Mouse (Mus musculus): ENCODE measurements at regions not wholly inside any gene's neighbourhood (a gene's known extent, or its start where the extent isn't known, plus 50 kb on each side); places are given as distances from the start of the nearest gene placed in this dataset.

DNA sequence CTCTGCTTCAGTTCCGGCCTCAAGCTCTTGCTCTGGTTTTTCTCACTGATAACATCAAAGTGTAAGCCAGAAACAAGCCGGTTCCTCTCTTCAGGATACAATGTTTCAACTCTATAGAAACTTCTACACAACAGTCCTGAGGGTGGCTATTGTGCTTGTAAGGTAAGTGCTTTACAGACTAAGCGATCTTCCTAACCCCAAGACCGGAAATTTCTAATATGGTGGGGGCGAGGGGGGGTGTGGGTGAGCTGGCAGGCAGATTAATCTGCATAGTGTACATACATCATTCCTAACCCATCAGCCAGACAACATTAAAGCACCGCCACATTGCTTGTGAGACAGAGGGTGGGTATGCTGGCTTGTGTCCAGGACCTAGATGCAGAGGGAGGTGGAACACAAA, 200.8 kb downstream of the Uaca start:
- in situ Hi-C loops (cut with MboI, MseI) = loop anchor here (5.0 kb wide), 1 partner anchor 382 kb away; no protein-coding TSS in a partner anchor

DNA sequence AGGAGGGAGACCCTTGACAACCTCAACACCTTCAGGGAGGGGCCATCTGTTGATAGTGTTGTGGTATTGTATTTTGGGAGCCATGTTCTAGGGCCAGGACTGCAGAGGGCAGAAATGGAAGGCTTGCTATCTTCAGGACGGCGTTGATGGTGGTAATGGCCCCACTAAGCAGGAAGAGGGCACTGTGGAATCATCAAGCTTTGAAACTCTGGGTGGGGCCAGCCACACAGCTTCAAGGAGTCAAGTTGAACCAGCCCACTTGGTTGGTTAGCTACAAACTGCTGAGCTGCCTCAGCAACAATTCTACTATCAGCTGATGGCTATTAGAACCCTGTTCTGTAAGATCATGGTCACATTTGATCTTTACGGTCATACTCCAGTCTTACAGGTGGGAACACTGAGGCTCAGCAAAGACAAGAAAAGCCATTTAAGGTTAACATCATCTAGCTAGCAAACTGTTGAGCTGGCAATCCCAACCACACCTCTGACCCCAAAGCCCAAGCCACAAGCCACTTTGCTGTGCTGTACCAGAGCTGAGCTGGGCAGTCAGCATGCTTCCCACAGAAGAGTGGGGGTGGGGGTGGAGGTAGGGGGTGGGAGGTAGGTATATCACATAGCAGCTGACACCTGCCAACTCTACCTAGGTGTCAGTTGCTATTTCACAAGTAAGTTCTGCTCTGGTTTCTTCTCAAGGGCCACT, 203.9 kb downstream of the Uaca start:
- in situ Hi-C loops (cut with MboI, MseI) = loop anchor here (5.0 kb wide), 1 partner anchor 379 kb away; no protein-coding TSS in a partner anchor

- in situ Hi-C loops (cut with MboI, MseI) = loop anchor here (5.0 kb wide), 1 partner anchor 378 kb away; no protein-coding TSS in a partner anchor
These were observed 204.7 kb downstream of the Uaca start for GRCm38 (mm10) chr9:60999001-60999529.

DNA sequence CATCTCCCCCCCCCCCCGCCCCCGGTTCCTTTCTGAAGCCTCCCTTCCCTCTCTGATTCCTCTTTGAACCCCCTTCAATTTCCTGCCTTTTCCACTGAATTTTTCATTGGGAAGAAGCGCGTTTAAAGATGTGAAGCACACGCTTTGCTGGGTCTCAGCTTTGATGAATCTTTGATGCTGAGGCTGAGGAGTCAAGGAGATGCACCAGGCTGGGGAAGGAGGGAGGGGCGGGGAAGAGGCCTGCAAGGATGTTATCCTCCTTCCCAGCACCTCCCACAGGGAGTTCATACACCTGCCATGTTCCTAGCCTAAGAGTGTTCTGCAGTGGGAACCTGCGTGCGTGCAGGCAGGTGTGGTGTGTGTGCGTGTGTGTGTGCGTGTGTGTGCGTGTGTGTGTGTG, 205.9 kb downstream of the Uaca start:
- in situ Hi-C loops (cut with MboI, MseI) = no loop called here

GRCm38 (mm10) chr9:61002572-61002971, 208.2 kb downstream of the Uaca start:
- in situ Hi-C loops (cut with MboI, MseI) = no loop called here

GRCm38 (mm10) chr9:61008446-61008845, 214.1 kb downstream of the Uaca start:
- in situ Hi-C loops (cut with MboI, MseI) = no loop called here

- in situ Hi-C loops (cut with MboI, MseI) = loop anchor here (10.0 kb wide), 2 partner anchors 664 to 814 kb away; no protein-coding TSS in a partner anchor
These were observed 216.7 kb downstream of the Uaca start for GRCm38 (mm10) chr9:61011066-61011465.

GRCm38 (mm10) chr9:61012771-61013540, 218.6 kb downstream of the Uaca start:
- in situ Hi-C loops (cut with MboI, MseI) = loop anchor here (10.0 kb wide), 2 partner anchors 662 to 812 kb away; no protein-coding TSS in a partner anchor

- in situ Hi-C loops (cut with MboI, MseI) = loop anchor here (10.0 kb wide), 2 partner anchors 661 to 811 kb away; no protein-coding TSS in a partner anchor
These were observed 219.8 kb downstream of the Uaca start for GRCm38 (mm10) chr9:61014151-61014550.

DNA sequence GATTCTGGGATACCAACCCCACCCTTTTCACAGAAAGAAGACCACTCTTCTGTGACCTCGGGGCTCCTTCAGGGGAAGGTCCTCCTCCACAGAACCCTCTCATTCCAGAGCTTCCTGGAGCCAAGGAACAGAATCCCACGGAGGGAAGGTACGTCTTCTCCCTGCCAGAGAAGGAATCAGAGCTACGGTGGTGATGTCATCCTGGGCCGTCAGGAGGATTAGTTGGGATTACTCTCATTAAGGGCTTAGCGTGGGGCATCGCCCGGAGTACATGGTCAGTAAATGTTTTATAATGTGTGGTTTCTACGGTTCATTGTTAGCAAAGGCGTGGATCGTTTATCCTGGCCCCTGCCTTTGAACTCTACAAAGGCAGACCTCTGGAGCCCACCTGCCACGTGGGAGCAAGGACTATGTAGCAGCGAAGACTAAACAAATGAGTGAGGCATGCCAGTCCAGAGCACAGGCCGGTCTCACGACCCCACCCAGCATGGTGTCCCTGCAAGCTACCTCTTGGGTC, 221.1 kb downstream of the Uaca start:
- in situ Hi-C loops (cut with MboI, MseI) = loop anchor here (10.0 kb wide), 2 partner anchors 659 to 809 kb away; no protein-coding TSS in a partner anchor

- in situ Hi-C loops (cut with MboI, MseI) = loop anchor here (10.0 kb wide), 2 partner anchors 658 to 808 kb away; no protein-coding TSS in a partner anchor
These were observed 222.3 kb downstream of the Uaca start for GRCm38 (mm10) chr9:61016673-61017072.

GRCm38 (mm10) chr9:61019938-61020337, 225.6 kb downstream of the Uaca start:
- in situ Hi-C loops (cut with MboI, MseI) = loop anchor here (10.0 kb wide), 2 partner anchors 655 to 805 kb away; no protein-coding TSS in a partner anchor

DNA sequence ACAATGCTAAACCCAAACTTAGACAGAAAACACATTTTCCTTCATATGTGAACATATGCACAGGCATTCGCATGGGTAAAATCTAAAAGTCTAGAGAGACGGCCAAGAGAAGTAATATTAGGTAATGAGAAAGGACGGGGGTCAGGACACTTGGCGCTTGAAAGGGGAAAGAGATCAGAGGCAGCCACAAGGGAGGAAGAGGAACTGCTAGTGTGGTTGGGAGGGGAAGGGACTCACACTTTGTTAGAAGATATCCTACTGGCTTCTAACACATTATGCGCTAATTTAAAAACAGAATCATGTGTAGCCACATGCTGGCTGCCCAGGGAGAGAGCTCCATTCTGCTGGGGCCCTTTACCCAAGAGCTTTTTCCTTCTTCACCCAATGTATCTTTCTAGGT, 227.5 kb downstream of the Uaca start:
- in situ Hi-C loops (cut with MboI, MseI) = no loop called here

DNA sequence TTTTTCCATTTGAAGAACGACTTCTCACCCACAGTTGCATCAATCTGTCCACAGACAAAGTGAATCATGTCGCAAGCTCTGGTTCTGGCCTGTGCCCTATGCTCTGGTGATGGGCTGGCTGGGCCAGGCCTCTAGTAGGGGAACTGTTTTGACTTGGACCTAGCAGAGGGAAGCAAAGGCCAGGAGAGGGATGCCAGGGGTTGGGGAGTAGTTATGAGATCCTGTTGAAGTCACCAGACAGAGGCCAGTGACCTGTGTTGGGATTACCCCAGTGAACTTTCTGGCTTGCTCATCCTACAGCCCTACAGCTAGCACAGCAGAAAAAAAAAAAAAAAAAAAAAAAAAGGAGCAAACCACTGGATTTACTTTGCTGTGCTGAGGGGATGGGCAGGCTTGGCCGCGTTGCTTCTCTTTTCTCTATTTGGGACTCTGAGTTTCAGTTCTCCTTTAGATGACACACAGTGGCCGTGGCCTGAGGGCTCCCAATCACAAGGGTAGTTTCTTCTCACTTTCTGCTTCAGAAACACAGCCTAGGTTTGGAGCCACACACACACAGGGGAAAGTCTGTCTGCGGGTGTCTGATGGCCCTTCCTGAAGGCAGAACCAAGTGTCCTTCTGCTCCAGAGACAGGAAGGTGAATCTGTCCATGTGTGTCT, 228.2 kb downstream of the Uaca start:
- in situ Hi-C loops (cut with MboI, MseI) = no loop called here

DNA sequence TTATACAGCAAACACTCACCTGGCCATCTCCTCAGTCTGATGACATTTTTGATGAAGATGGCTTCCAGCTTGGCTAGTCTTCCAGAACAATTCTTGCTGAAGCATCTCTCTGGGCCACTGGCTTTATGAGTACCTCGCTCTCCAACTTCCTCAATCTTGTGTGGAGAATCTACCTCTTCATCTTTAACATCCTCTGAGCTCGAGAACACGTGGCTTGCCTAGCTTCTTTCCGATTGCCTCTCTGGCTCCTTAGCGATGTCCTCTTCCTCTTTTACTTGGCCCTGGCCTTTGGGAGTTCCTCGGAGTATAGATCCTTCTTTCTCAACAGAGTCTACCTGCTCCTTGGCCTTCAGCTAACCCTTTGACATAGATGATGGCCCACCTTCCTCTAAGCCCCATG, 231.0 kb downstream of the Uaca start:
- in situ Hi-C loops (cut with MboI, MseI) = no loop called here

- in situ Hi-C loops (cut with MboI, MseI) = no loop called here
These were observed 234.5 kb downstream of the Uaca start for GRCm38 (mm10) chr9:61028775-61029401.

- in situ Hi-C loops (cut with MboI, MseI) = no loop called here
These were observed 237.5 kb downstream of the Uaca start for GRCm38 (mm10) chr9:61031699-61032447.

DNA sequence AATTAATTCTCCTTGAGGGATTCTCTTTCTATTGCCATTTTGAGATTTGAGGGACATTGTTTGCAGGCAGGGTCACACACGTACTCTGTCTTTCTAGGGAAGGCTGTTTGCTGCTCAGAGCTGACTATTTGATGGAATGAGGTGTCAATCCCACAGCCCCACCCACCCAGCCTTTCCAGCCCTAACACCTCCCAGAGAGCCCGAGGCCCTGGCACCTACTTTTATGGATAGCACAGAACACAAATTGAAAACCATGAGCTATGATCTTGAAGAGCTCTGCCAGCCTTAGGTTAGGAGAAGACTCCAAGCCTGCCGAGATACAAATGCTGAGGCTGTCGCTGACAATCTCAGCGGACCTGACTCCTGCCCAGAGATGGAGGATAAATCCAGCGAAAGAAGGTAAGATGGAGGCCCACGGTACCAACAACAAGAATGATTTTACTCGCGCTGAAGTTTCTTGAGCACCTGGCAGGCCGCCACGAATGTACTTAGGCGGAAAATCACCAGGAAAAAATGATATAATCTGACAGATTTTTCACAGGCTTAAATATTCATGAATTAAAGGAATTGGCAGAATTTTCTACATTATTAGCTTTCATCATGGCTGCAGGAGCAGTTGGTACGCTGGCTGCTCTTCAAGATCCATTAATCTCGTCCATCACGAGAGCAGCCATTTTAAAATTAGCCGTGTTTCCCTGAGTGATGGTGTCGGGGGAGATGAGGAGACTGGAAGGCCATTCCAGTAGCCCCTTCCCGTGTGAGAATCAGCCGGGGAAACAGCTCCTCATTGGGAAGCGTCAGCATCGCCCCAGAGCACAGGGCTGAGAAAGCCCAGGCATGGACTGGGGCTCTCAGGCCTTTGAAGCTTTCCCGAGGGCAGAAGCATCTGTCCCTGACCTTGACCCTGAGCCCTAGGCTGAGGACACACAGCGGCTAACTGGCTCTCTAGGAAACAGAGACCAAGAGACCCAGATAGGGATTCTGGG, 238.4 kb downstream of the Uaca start:
- in situ Hi-C loops (cut with MboI, MseI) = no loop called here

- in situ Hi-C loops (cut with MboI, MseI) = no loop called here
These were observed 239.3 kb downstream of the Uaca start for GRCm38 (mm10) chr9:61033593-61033992.
